Mouse (Mus musculus) MEL (cell line): ENCODE data around the gene B230104I21Rik.

Experiments
- CTCF ChIP-seq, 3 experiments: IDR thresholded peaks in 2 of 3; conservative IDR thresholded peaks in 1 of 3; 2 replicates each; pipeline ENCODE4 v1.5.1; 2011 to 2012; ENCODE audit warnings: low read length in 3 of 3, low read depth in 2 of 3, mild to moderate bottlenecking in 2 of 3, improper control_type of control experiment in 1 of 3, inconsistent platforms in 1 of 3, mixed read lengths in 1 of 3, moderate library complexity in 1 of 3; ENCODE audit not compliant: control insufficient read depth in 1 of 3, insufficient read depth in 1 of 3, poor library complexity in 1 of 3, severe bottlenecking in 1 of 3
- EP300 ChIP-seq, 2 experiments: IDR thresholded peaks; 2 replicates each; pipeline ENCODE4 v1.6.1; 2011; ENCODE audit warnings: improper control_type of control experiment in 2 of 2, low read length in 2 of 2, low read depth in 1 of 2, mild to moderate bottlenecking in 1 of 2
- GATA1 ChIP-seq: IDR thresholded peaks from 2 replicates; pipeline ENCODE4 v1.6.1; 2011; ENCODE audit warnings: low read depth, low read length, improper control_type of control experiment
- NELFE ChIP-seq: IDR thresholded peaks from 2 replicates; pipeline ENCODE4 v1.6.1; 2011; ENCODE audit warnings: low read depth, low read length, improper control_type of control experiment
- POLR2AphosphoS2 ChIP-seq: IDR thresholded peaks from 2 replicates; pipeline ENCODE4 v1.6.1; 2011; ENCODE audit warnings: low read length, improper control_type of control experiment
- USF1 ChIP-seq: IDR thresholded peaks from 2 replicates; pipeline ENCODE4 v1.6.1; 2014; ENCODE audit warnings: low read depth, mild to moderate bottlenecking, inconsistent platforms, low read length, improper control_type of control experiment, moderate library complexity
- ZKSCAN1 ChIP-seq: IDR thresholded peaks from 2 replicates; pipeline ENCODE4 v1.6.1; 2012; ENCODE audit warnings: low read depth, mild to moderate bottlenecking, inconsistent platforms, low read length, improper control_type of control experiment, moderate library complexity

- no peak for TF ChIP-seq POLR2AphosphoS2
- no peak for TF ChIP-seq CTCF (IDR thresholded peaks at IDR 0.05 in 2 of 3, conservative IDR thresholded peaks at IDR 0.05 in 1 of 3; ENCODE audit: control insufficient read depth in 1 of 3, insufficient read depth in 1 of 3, low read depth in 2 of 3, low read length in 3 of 3, poor library complexity in 1 of 3, severe bottlenecking in 1 of 3)
- no peak for TF ChIP-seq EP300 (IDR thresholded peaks at IDR 0.05; ENCODE audit: low read depth in 1 of 2, low read length in 2 of 2)
- TF ChIP-seq NELFE, result no peak
- no peak for TF ChIP-seq USF1
- no peak for TF ChIP-seq GATA1
- TF ChIP-seq ZKSCAN1, result no peak
These were observed 26.8 kb upstream of the B230104I21Rik start for GRCm38 (mm10) chr4:154309131-154309530.
